Mouse (Mus musculus): ENCODE results near the gene Tmem150b.
A peak's percentile ranks its signal among the peaks of the same experiment; 100 is the strongest.

The Tmem150b gene

GRCm38 (mm10) chr7:4724359-4724758, 690 bp downstream of the Tmem150b start:
- DNase-seq = no peak

- peak; percentile 40 to 51 for DNase-seq
Measured at GRCm38 (mm10) chr7:4723508-4723907, 1.5 kb downstream of the Tmem150b start.

- DNase-seq = no peak
Measured at GRCm38 (mm10) chr7:4719276-4719675, 5.8 kb downstream of the Tmem150b start.

GRCm38 (mm10) chr7:4716955-4717354, 8.1 kb downstream of the Tmem150b start:
- no peak for DNase-seq

- DNase-seq = no peak
Measured at GRCm38 (mm10) chr7:4712594-4712993, 12.5 kb downstream of the Tmem150b start.

GRCm38 (mm10) chr7:4705098-4705497, 20.0 kb downstream of the Tmem150b start:
- DNase-seq = peak; percentile 69 to 76

DNA sequence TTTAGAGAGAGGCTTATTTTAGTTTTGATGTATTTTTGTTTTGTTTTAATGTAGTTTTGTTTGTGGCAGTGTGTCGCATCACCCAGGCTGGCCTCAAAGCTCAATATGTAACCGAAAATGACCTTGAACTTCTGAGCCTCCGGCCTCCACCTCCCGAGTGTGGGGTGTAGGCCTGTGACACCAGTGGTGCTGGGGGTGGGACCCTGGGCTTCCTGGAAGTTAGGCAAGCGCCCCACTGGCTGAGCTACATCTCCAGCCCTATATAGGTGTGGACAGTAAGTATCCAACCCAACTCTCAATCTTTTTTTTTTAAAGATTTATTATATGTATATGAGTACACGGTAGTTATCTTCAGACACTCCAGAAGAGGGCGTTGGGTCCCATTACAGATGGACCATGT, 21.9 kb downstream of the Tmem150b start:
- no peak for DNase-seq

DNA sequence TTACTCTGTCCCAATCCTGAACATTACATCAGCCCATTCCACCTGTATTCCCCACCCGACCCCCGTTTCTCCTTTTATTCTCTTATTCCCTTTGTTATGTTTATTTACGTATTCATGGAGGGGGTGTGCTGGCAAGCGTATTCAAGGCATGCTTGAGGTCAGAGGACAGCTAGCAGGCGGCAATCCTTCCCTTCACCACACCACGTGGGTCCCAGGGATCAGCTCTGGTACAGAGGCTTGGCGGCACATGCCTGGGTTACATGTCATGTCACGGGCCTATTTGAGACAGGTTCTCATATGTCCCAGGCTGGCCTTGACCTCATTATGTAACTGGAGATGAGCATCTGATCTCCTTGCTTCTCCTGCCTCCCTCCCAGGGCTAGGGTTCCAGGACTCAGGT, 22.7 kb downstream of the Tmem150b start:
- DNase-seq = no peak

DNA sequence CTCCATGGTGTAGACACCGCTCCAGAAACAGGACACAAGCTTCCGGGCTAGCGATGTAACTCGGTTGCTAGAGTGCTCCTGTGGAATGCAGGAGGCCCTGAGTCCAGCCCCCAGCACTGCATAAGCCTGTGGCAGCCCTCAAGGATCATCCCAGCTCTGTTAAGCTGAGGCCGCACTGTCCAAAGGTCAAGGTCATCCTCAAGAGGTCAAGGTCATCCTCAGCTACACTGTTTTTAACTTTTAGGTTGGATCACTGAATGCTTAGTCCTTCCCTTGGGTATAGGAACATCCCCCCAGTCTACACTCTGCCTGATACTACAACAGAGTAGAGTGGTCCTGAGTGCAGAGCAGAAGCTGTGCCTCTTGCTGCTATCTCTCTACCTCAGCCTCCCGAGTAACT, 32.0 kb downstream of the Tmem150b start:
- DNase-seq = no peak

GRCm38 (mm10) chr7:4690951-4691653, 33.9 kb downstream of the Tmem150b start:
- peak; percentile 29 to 37 for DNase-seq

DNA sequence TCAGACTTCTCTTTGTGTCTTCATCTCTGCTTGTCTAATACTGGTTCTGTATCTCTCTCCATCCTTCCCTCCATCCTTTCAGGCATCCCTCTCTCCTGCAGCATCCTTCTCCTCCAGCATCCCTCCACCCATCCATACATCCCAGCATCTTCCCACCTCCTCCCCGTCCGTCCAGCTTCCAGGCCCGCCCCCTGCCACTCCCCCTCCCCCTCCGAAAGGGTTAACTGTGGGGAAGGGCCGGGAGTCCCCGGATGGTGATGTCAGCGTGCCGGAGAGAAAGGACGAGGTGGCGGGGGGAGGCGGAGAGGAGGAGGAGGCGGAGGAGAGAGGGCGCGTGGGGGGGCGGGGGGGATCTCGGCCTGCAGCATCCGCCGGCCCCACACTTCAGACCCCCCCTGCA, 34.7 kb downstream of the Tmem150b start, which contains the start of gene Brsk1:
Brsk1 (plus strand) TSS at position 218 of the 400 bp plus-strand sequence.
- peak; percentile 88 to 92 for DNase-seq

DNA sequence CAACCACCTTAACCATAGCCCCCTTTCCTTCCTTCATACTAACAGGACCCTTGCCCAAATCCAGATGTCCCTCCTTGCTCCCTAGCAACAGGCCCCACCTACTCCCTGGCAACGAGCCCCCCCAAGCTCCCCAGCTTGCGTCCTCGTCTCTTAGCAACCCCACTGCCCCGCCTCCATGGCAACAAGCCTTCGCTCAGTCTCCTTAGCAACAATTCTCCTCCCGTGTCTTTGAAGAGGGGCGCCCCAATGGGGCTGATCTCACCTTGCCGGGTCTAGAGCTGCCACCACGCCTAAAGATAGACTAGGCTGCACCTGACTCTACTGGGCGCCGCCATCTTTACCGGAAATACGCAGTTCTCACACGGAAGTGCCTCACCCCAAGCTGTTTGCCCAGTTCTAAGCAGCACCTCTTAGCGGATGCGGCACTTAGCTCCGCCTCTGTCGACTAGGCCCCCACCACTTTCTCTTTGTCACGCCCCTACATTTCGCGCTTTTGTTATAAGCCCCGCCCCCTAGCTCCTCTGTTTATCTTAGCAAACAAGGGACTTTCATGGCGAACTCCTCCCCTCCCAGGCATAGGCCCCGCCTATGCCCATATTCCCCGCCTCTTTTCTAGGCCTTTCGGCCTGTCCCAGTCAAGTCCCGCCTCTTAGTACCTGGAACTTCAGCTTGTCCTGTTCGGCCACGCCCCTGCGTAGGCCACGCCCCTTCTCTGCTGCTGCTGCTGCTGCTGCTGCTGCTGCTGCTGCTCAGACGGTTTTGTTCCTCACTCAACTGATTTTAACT, 40.2 kb downstream of the Tmem150b start, which contains the start of gene Hspbp1:
Hspbp1 (minus strand) TSS at position 437 of the 786 bp plus-strand sequence.
- DNase-seq = peak; percentile 97 to 98

DNA sequence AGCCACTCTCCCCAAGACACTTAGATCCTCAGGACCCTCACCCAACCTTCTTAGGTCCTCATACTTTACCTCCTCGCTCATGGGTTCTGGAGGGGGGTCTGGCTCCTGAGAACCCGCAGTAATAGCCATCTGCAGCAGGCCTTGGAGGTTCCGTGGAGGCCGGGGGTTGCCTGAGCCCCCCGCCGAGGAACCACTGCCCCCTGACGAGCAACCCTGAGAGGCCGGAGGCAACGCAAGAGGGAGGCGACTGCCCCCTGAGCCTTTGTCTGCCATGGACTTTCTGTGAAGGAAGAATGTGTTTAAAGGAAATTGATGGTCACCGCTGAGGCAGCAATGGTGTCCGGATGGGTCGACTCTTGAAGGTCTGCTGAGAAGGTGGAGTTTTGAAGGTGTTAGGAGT, 40.8 kb downstream of the Tmem150b start:
- no peak for DNase-seq

DNA sequence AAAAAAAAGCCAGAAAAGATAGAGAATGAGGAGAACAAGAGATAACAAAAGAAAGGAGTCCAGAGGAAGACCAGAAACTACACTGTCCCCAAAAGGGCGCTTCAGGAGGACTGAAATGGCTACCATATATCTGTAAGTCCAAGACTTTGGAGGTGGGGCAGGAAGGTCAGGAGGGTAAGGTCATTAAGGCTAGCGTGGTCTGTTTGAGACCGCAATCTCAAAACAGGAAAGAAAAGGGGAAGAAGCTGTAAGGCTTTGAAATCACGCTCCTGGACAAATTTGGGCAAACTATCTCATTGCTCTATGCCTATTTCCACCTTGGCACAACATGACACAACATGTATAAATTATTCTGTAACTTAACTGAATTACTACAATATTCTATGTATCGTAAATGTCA, 41.7 kb downstream of the Tmem150b start:
- no peak for DNase-seq

DNA sequence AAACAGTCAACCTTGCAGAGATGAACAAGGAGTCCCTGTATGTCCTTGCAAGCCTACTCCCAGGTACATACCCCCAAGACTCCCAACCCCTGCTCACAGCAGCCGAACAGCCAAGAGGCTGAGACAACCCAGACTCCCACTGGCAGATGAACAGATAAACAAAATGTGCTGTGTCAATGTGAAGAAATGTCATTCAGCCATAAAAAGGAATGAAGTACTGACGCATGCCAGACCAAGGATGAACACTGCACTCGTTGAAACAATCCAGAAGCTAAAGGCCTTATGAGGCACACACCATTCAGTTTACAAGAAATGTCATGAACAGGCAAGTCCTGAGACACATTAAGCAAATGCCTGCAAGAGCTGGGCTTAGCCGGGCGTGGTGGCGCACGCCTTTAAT, 49.8 kb downstream of the Tmem150b start:
- no peak for DNase-seq

GRCm38 (mm10) chr7:4674114-4674731, 50.8 kb downstream of the Tmem150b start:
- no peak for DNase-seq

- DNase-seq = no peak
Measured at GRCm38 (mm10) chr7:4671956-4672355, 53.1 kb downstream of the Tmem150b start.

DNA sequence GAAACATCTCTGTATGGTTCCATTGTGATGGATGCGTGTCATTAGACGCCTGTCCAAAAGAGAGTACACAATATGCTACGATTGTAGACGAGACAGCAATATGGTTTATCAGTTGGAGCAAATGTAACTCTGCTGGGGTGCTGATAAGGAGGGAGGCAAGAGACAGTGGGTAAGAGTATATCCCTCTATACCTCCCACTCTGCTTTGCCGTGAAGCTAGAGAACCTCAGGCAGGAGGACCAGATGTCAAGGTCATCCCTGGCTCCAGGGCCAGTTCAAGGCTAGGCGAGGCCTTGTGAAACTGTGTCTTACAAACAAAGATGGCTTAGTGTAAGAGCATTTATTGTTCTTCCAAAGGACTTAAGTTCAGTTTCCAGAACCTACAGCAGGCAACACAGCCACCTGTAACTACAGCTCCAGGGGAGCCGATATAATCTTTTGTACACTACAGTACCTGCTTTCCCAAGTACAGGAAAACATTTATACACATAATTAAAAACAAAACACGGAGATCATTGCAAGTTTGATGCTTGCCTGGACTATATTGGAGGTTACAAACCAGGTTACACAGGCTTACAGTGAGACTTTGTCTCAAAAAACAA, 54.3 kb downstream of the Tmem150b start:
- no peak for DNase-seq

GRCm38 (mm10) chr7:4669156-4669555, 55.9 kb downstream of the Tmem150b start:
- DNase-seq = no peak

GRCm38 (mm10) chr7:4668506-4668905, 56.5 kb downstream of the Tmem150b start:
- DNase-seq = no peak

DNA sequence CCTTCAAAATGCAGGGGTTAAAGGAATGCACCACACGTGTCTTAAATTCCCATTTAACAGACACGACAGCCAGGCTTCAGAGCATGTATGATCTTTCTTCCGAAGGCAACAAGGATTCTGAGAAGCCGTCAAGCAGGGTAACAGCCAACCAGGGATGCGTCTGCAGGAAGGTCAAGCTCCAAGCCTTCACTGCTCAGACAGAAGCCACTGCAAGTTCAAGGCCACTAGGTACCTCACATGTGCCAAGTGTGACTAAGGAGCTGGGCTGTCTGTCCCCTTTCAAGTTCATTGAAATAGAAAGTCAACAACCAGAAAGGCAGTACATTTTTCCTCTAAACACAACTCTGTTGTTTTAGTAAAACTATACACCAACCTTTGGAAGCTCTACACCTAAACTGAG, 58.2 kb downstream of the Tmem150b start:
- no peak for DNase-seq

- DNase-seq = no peak
Measured at GRCm38 (mm10) chr7:4663742-4664141, 61.3 kb downstream of the Tmem150b start.

GRCm38 (mm10) chr7:4663179-4663578, 61.9 kb downstream of the Tmem150b start:
- no peak for DNase-seq

All from kidney, postnatal 4 days (tissue).